Mouse (Mus musculus) forebrain, embryonic 11.5 days (tissue): ENCODE measurements around the gene Thy1. TPM values are rescaled to one million over a fixed set of nuclear protein-coding genes. Genes with fewer than 3 reads are reported as not detected.

Source experiments
- ATAC-seq: fragments of 200-750 bp; cut with Nextera tagmentation; replicated peaks from 2 replicates; pipeline ENCODE4 v1.8.0; 2017; ENCODE audit warnings: moderate TSS enrichment; ENCODE audit not compliant: low FRiP score
- DNase-seq: peaks from one replicate; pipeline ENCODE4 v3.0.0-alpha.2; 2017; ENCODE audit warnings: low spot score
- H3K27ac ChIP-seq: fragments of 300-500 bp; sonication (generic); 2 replicates; pipeline ENCODE4 v1.5.1; 2014; ENCODE audit warnings: low read depth, low read length
- H3K27me3 ChIP-seq: fragments of 300-500 bp; sonication (generic); 2 replicates; pipeline ENCODE4 v1.6.1; 2014; ENCODE audit warnings: mild to moderate bottlenecking, low read length, mixed read lengths; ENCODE audit not compliant: control insufficient read depth, insufficient read depth
- H3K36me3 ChIP-seq: fragments of 300-500 bp; sonication (generic); 2 replicates; pipeline ENCODE4 v1.6.1; 2014; ENCODE audit warnings: mild to moderate bottlenecking, low read length, moderate library complexity, mixed read lengths; ENCODE audit not compliant: control insufficient read depth, insufficient read depth
- H3K4me1 ChIP-seq: fragments of 300-500 bp; sonication (generic); replicated peaks from 2 replicates; pipeline ENCODE4 v1.6.1; 2014; ENCODE audit warnings: low read length, mixed read lengths; ENCODE audit not compliant: control insufficient read depth, insufficient read depth
- H3K4me2 ChIP-seq: fragments of 300-500 bp; sonication (generic); 2 replicates; pipeline ENCODE4 v1.6.1; 2014; ENCODE audit warnings: low read depth, mild to moderate bottlenecking, low read length, moderate library complexity, mixed read lengths; ENCODE audit not compliant: severe bottlenecking
- H3K4me3 ChIP-seq: fragments of 300-500 bp; sonication (generic); 2 replicates; pipeline ENCODE4 v1.5.1; 2014; ENCODE audit warnings: low read depth, low read length
- H3K9ac ChIP-seq: fragments of 300-500 bp; sonication (generic); 2 replicates; pipeline ENCODE4 v1.6.1; 2014; ENCODE audit warnings: low read length
- H3K9me3 ChIP-seq: fragments of 300-500 bp; sonication (generic); 2 replicates; pipeline ENCODE4 v1.6.1; 2016; ENCODE audit warnings: low read length, mixed read lengths; ENCODE audit not compliant: control insufficient read depth
- WGBS: fragments of 180-500 bp; shearing (Covaris S2); extraction: QIAGEN DNeasy Blood & Tissue Kit; methylation state at CpG from one replicate; pipeline ENCODE4 v1.1.7; 2014; 5-methylcytosine and 5-hydroxymethylcytosine counted together
- polyA plus RNA-seq: library from polyadenylated mRNA; unstranded; fragments of >200 nt; fragmentation: Nextera tagmentation; extraction: Ambion mirVana; gene quantifications from 2 replicates; pipeline ENCODE4 v1.2.1, GENCODE M21; 2014

The Thy1 gene
- polyA plus RNA-seq, 1 experiment from 2014 or later = not detected

GRCm38 (mm10) chr9:44048541-44049380, 5.6 kb downstream of the Thy1 start:
- Histone ChIP-seq H3K9me3 (no peaks in the 10 kb centered on the region), H3K4me2 (no peak overlapping the region), H3K36me3 (no peaks in the 10 kb centered on the region), H3K4me1 (peaks cover 1% of the 10 kb centered on the region; the same call in 1 of the 2 replicates), H3K9ac (no peak overlapping the region), H3K27me3 (peaks cover 14% of the 10 kb centered on the region), H3K27ac (no peak overlapping the region), H3K4me3 (no peak overlapping the region)
- DNase-seq = no peak
- 78% methylated on average over 15 of the region's 15 CpGs for WGBS
- no peak for ATAC-seq

DNA sequence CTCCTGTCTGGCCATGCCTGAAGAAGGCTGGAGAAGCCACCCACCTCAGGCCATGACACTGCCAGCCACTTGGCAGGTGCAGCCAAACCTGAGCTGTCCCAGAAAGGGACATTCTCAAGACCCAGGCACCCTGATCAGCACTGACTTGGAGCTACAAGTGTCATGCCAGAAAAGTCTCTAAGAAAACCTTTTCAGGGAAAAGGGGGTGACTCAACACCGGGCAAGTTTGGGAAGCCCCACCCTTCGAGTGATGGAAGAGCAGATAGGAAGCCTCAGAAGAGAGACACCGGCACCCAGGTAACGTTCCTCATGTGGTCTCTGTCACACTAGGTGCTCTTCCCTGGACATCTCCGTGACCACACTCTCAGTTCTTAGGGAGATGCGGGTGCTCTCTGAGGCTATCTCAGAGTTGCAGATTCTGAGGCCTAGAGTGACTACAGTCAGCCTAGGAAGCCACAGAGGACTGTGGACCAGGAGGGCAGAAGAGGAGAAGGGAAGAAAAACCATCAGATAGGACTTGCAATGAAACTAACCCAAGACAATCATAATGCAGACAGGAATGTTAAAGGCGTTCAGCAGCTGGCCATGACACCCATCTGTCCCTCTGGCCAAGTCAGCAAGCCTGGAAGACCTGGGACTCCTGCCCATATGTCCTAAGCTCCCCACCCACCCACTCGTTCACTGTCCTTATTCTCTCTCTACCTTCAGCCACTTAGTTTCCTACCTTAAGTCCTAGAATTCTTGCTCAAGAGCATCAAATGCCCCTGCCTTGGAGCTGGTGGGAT, 6.4 kb downstream of the Thy1 start:
- H3K9ac ChIP-seq = no peak overlapping the region
- ATAC-seq (no peak), DNase-seq (no peak)
- H3K9me3 ChIP-seq = no peaks in the 10 kb centered on the region
- H3K4me3 ChIP-seq = no peak overlapping the region
- 86% methylated on average over 8 of the region's 8 CpGs for WGBS
- H3K4me2 ChIP-seq = no peak overlapping the region
- no peak overlapping the region for H3K27ac ChIP-seq
- no peaks in the 10 kb centered on the region for H3K4me1 ChIP-seq
- peaks cover 6% of the 10 kb centered on the region for H3K27me3 ChIP-seq
- no peaks in the 10 kb centered on the region for H3K36me3 ChIP-seq

DNA sequence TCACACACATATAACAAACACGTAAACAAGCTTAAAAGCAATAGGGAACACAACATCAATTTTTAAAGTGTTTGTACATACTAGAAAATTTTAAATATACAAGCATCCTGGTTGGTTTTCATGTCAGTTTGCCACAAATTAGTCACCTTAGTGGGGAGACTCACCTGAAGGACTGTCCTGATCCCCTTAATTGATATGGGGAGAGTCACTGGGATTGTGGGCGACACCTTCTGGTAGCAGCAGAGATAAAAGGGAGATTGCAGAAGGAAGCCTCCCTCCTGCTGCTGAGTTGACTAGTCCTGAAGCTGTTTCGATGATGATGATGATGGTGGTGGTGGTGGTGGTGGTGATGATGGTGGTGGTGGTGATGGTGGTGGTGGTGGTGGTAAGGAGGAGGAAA, 9.7 kb downstream of the Thy1 start:
- no peaks in the 10 kb centered on the region; the same call in 1 of the 2 replicates for H3K9me3 ChIP-seq
- H3K4me3 ChIP-seq = no peak overlapping the region
- no peaks in the 10 kb centered on the region for H3K27me3 ChIP-seq
- H3K36me3 ChIP-seq = no peaks in the 10 kb centered on the region
- WGBS = 73% methylated on average over 3 of the region's 3 CpGs
- ATAC-seq (no peak), DNase-seq (no peak)
- no peak overlapping the region for H3K27ac ChIP-seq
- no peaks in the 10 kb centered on the region for H3K4me1 ChIP-seq
- H3K9ac ChIP-seq = no peak overlapping the region
- H3K4me2 ChIP-seq = no peak overlapping the region

GRCm38 (mm10) chr9:44053936-44054335, 10.8 kb downstream of the Thy1 start:
- no peak for ATAC-seq
- Histone ChIP-seq H3K27me3 (no peaks in the 10 kb centered on the region), H3K4me1 (no peaks in the 10 kb centered on the region), H3K9ac (no peak overlapping the region), H3K9me3 (no peaks in the 10 kb centered on the region; the same call in 1 of the 2 replicates), H3K27ac (no peak overlapping the region), H3K4me3 (no peak overlapping the region), H3K4me2 (no peak overlapping the region), H3K36me3 (no peaks in the 10 kb centered on the region)
- WGBS = 85% methylated on average over 1 of the region's 1 CpGs
- DNase-seq = no peak

DNA sequence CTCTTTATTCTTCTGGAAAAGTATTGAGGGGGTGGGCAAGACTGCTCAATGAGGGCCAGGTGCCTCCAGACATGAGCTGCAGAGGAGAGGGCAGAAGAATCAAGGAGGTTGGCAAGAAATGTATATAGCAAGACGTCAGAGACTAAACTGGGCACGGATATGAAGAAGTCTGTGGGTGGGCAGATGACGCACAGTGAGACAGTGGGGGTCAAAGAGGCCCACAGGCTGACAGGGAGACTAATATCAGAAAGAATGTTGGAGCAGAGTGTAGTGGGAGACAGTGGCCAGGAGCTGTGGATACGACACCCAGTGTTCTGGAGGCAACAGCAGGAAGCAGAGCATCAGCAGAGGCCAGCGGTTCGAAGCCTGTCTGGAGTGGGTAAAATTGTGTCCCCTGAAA, 15.4 kb downstream of the Thy1 start:
- no peak overlapping the region for H3K9ac ChIP-seq
- DNase-seq = no peak
- no peak overlapping the region for H3K27ac ChIP-seq
- WGBS = 87% methylated on average over 6 of the region's 6 CpGs
- H3K4me1 ChIP-seq = no peaks in the 10 kb centered on the region
- H3K36me3 ChIP-seq = no peaks in the 10 kb centered on the region
- ATAC-seq = no peak
- H3K9me3 ChIP-seq = no peaks in the 10 kb centered on the region; the same call in 1 of the 2 replicates
- H3K4me2 ChIP-seq = no peak overlapping the region
- H3K4me3 ChIP-seq = no peak overlapping the region
- H3K27me3 ChIP-seq = no peaks in the 10 kb centered on the region

- Histone ChIP-seq H3K9me3 (no peaks in the 10 kb centered on the region), H3K4me2 (no peak overlapping the region), H3K27me3 (no peaks in the 10 kb centered on the region), H3K4me1 (peaks cover 5% of the 10 kb centered on the region; the same call in 1 of the 2 replicates), H3K36me3 (no peaks in the 10 kb centered on the region), H3K9ac (no peak overlapping the region), H3K4me3 (no peak overlapping the region), H3K27ac (no peak overlapping the region)
- WGBS = 29% methylated on average over 1 of the region's 1 CpGs
- DNase-seq (no peak), ATAC-seq (no peak)
Observed at GRCm38 (mm10) chr9:44065177-44065576, 22.0 kb downstream of the Thy1 start.

DNA sequence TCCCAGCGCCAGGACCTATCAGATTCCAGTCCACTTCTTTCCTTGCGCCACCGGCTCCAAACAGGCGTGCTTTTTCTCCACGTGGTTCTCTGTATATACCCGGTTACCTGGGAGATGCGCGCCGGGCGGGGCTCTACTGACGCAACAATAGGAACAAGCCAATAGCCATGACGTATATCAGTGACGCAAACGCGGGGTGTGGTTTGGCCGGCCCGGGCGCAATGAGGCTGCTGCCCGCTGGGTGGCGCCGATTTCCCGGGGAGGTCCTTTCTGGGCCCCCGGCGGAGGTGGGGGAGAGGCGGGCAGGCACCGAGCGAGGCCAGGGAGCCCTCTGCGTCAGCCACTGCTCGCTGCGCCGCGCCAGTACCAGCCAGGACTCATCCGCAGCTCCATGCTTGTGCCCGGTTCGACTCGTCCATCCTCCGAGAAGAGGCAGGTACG, 23.6 kb downstream of the Thy1 start, which contains the start of gene Usp2:
Gene Usp2 (plus strand): TSS at position 237 of the 441 bp plus-strand sequence.
- Histone ChIP-seq H3K9me3 (no peaks in the 10 kb centered on the region), H3K4me1 (peaks cover 9% of the 10 kb centered on the region; the same call in 1 of the 2 replicates)

GRCm38 (mm10) chr9:44067241-44067959, 24.2 kb downstream of the Thy1 start:
- Histone ChIP-seq H3K4me3 (peak overlapping the region; percentile 38), H3K36me3 (no peaks in the 10 kb centered on the region), H3K4me1 (peaks cover 15% of the 10 kb centered on the region), H3K27me3 (no peaks in the 10 kb centered on the region; the same call in 1 of the 2 replicates), H3K9me3 (no peaks in the 10 kb centered on the region), H3K9ac (peak overlapping the region; percentile 48; the same call in 1 of the 2 replicates), H3K27ac (no peak overlapping the region), H3K4me2 (peak overlapping the region; percentile 78)
- WGBS = 8% methylated on average over 15 of the region's 15 CpGs
- DNase-seq (no peak), ATAC-seq (peak; percentile 52)

More for the DNA sequence above, 23.6 kb downstream of the Thy1 start, which contains the start of gene Usp2:
- peak; percentile 96 for ATAC-seq
- Histone ChIP-seq H3K27ac (no peak within 1 kb of the TSS), H3K9ac (peak within 1 kb of the TSS; percentile 48; the same call in 1 of the 2 replicates), H3K36me3 (no peaks in the 10 kb centered on the region), H3K4me3 (peak within 1 kb of the TSS; percentile 38), H3K4me2 (peak within 1 kb of the TSS; percentile 78), H3K27me3 (no peaks in the 10 kb centered on the region; the same call in 1 of the 2 replicates)
- peak; percentile 100 for DNase-seq
- WGBS = under 1% methylated on average over 38 of the region's 38 CpGs
